Mouse (Mus musculus): ENCODE results near the gene Mybpc3. TPM values are rescaled to one million over a fixed set of nuclear protein-coding genes. Genes with fewer than 3 reads are reported as not detected.

The Mybpc3 gene
- polyA plus RNA-seq, 1 experiment from 2014 or later, result 4.7 TPM

DNA sequence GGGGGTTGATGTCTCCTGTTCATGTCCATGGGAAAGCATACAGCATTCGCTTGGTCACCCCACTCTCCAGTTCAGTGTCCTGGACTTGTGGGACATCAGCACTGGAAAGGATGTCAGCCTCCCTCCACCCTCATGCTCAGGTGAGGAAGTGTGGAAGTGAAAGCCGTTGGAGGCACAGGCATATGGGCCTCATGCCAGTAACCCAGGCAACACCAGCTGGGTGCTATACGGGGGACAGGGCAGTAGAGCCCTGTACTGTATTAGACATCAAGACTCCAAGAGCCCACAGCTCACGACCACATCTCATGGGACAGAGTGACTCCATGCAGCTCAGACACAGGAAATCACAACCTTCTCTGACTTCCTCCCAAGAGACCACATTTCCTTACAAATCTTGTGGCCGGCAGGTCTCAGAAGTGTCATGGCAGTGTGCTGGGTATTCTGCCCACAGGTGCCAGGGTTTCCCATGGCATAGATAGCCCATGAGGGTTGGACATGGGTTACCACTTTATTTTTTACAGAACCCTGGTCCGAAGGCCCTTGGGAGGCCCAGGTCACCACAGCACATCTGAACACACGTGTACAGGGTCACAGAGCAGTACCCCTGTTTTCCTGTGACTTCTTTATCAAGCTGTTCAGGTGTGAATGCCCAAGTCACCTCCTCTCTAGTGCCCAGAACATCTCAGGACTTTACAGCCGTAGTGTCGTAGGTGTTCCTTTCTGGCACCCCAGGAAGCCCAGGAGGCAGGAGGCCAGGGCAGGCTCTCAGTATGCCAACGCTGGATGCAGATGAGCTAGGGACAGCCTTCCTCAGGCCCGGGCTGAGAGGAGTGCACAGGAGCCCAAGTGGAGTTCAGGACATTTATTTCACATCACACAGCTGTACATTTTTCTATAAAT, 18.8 kb downstream of the Mybpc3 start:
- ATAC-seq, result no peak
- 67% methylated on average over 11 of the region's 11 CpGs for WGBS
- H3K4me1 ChIP-seq (ENCODE audit: insufficient read depth, low read depth, low read length), result no peaks in the 10 kb centered on the region

GRCm38 (mm10) chr2:91137481-91137880, 19.5 kb downstream of the Mybpc3 start:
- H3K36me3 ChIP-seq (ENCODE audit: insufficient read depth, low read length), result 0 out of 2 replicates have a peak, but pooled peaks cover 9% of the 10 kb centered on the region
- ATAC-seq (no peak), DNase-seq (ENCODE audit: low spot score) (no peak)
- H3K4me1 ChIP-seq (ENCODE audit: insufficient read depth, low read depth, low read length), result no peaks in the 10 kb centered on the region
- no peaks in the 10 kb centered on the region for H3K9me3 ChIP-seq (ENCODE audit: low read length)
- H3K4me3 ChIP-seq (ENCODE audit: low read depth, low read length), result no peak overlapping the region
- TF ChIP-seq EP300 (IDR thresholded peaks at IDR 0.05) (no peak), CTCF (IDR thresholded peaks at IDR 0.05) (no peak)
- WGBS, result 54% methylated on average over 6 of the region's 6 CpGs
- H3K9ac ChIP-seq (replicated peaks; ENCODE audit: low read depth), result no peak overlapping the region
- no peak overlapping the region for H3K27ac ChIP-seq (ENCODE audit: low read length)
- no peak overlapping the region for H3K4me2 ChIP-seq (replicated peaks; ENCODE audit: low read depth, low read length)
- no peaks in the 10 kb centered on the region for H3K27me3 ChIP-seq (replicated peaks; ENCODE audit: insufficient read depth, low read length)

More for the DNA sequence above, 18.8 kb downstream of the Mybpc3 start:
- H3K4me2 ChIP-seq (replicated peaks; ENCODE audit: low read depth, low read length), result no peak overlapping the region
- H3K27ac ChIP-seq (ENCODE audit: low read length), result no peak overlapping the region
- no peaks in the 10 kb centered on the region for H3K27me3 ChIP-seq (replicated peaks; ENCODE audit: insufficient read depth, low read length)
- 0 out of 2 replicates have a peak, but pooled peaks cover 9% of the 10 kb centered on the region for H3K36me3 ChIP-seq (ENCODE audit: insufficient read depth, low read length)
- H3K9me3 ChIP-seq (ENCODE audit: low read length), result no peaks in the 10 kb centered on the region
- H3K9ac ChIP-seq (replicated peaks; ENCODE audit: low read depth), result no peak overlapping the region
- no peak for TF ChIP-seq CTCF (IDR thresholded peaks at IDR 0.05)
- no peak for TF ChIP-seq EP300 (IDR thresholded peaks at IDR 0.05)
- no peak overlapping the region for H3K4me3 ChIP-seq (ENCODE audit: low read depth, low read length)
- DNase-seq (ENCODE audit: low spot score), result no peak

DNA sequence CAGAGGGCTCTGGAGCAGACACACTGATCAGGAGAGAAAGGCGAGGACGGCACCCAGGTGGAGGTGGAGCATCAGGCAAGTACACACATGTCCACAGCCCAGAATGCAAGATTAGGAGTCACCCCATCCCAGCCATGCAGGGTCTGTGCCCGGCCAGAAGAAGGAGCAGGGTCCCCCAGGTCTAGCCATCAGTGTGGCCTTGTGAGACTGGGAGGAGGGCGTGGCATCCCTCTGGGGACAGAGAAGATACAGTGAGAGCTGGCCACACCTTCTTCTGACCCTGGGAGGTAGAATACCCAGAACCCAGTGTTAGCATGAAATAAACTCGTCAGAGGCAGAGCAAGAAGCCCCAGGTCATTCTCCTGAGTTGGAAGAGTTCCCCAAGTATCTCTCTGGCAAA, 21.4 kb downstream of the Mybpc3 start:
- Histone ChIP-seq H3K27ac (ENCODE audit: low read length) (no peak overlapping the region), H3K4me3 (ENCODE audit: low read depth, low read length) (no peak overlapping the region), H3K4me2 (replicated peaks; ENCODE audit: low read depth, low read length) (no peak overlapping the region), H3K36me3 (ENCODE audit: insufficient read depth, low read length) (peaks cover 13% of the 10 kb centered on the region; the same call in 1 of the 2 replicates), H3K4me1 (ENCODE audit: insufficient read depth, low read depth, low read length) (no peaks in the 10 kb centered on the region), H3K9ac (replicated peaks; ENCODE audit: low read depth) (no peak overlapping the region), H3K27me3 (replicated peaks; ENCODE audit: insufficient read depth, low read length) (no peaks in the 10 kb centered on the region), H3K9me3 (ENCODE audit: low read length) (no peaks in the 10 kb centered on the region)
- TF ChIP-seq EP300 (IDR thresholded peaks at IDR 0.05) (no peak), CTCF (IDR thresholded peaks at IDR 0.05) (no peak)
- 74% methylated on average over 5 of the region's 5 CpGs for WGBS
- ATAC-seq (no peak), DNase-seq (ENCODE audit: low spot score) (no peak)

GRCm38 (mm10) chr2:91139764-91140163, 21.8 kb downstream of the Mybpc3 start:
- TF ChIP-seq CTCF (IDR thresholded peaks at IDR 0.05) (no peak), EP300 (IDR thresholded peaks at IDR 0.05) (no peak)
- Histone ChIP-seq H3K27ac (ENCODE audit: low read length) (no peak overlapping the region), H3K4me3 (ENCODE audit: low read depth, low read length) (no peak overlapping the region), H3K4me2 (replicated peaks; ENCODE audit: low read depth, low read length) (no peak overlapping the region), H3K27me3 (replicated peaks; ENCODE audit: insufficient read depth, low read length) (no peaks in the 10 kb centered on the region), H3K9ac (replicated peaks; ENCODE audit: low read depth) (no peak overlapping the region), H3K4me1 (ENCODE audit: insufficient read depth, low read depth, low read length) (no peaks in the 10 kb centered on the region), H3K36me3 (ENCODE audit: insufficient read depth, low read length) (peaks cover 13% of the 10 kb centered on the region; the same call in 1 of the 2 replicates), H3K9me3 (ENCODE audit: low read length) (no peaks in the 10 kb centered on the region)
- 80% methylated on average over 8 of the region's 8 CpGs for WGBS
- ATAC-seq (no peak), DNase-seq (ENCODE audit: low spot score) (no peak)

GRCm38 (mm10) chr2:91142920-91143319, 25.0 kb downstream of the Mybpc3 start:
- Histone ChIP-seq H3K36me3 (ENCODE audit: insufficient read depth, low read length) (peaks cover 19% of the 10 kb centered on the region; the same call in 1 of the 2 replicates), H3K4me1 (ENCODE audit: insufficient read depth, low read depth, low read length) (no peaks in the 10 kb centered on the region), H3K9me3 (ENCODE audit: low read length) (no peaks in the 10 kb centered on the region), H3K27ac (ENCODE audit: low read length) (no peak overlapping the region), H3K9ac (replicated peaks; ENCODE audit: low read depth) (no peak overlapping the region), H3K4me3 (ENCODE audit: low read depth, low read length) (no peak overlapping the region), H3K4me2 (replicated peaks; ENCODE audit: low read depth, low read length) (no peak overlapping the region), H3K27me3 (replicated peaks; ENCODE audit: insufficient read depth, low read length) (no peaks in the 10 kb centered on the region)
- WGBS, result 80% methylated on average over 6 of the region's 6 CpGs
- TF ChIP-seq EP300 (IDR thresholded peaks at IDR 0.05) (no peak), CTCF (IDR thresholded peaks at IDR 0.05) (no peak)
- ATAC-seq (no peak), DNase-seq (ENCODE audit: low spot score) (peak; percentile 12)

- WGBS, result 98% methylated on average over 11 of the region's 11 CpGs
- H3K4me3 ChIP-seq (ENCODE audit: low read depth, low read length), result no peak overlapping the region
- H3K36me3 ChIP-seq (ENCODE audit: insufficient read depth, low read length), result peaks cover 15% of the 10 kb centered on the region; the same call in 1 of the 2 replicates
- no peaks in the 10 kb centered on the region for H3K4me1 ChIP-seq (ENCODE audit: insufficient read depth, low read depth, low read length)
- no peak for TF ChIP-seq CTCF (IDR thresholded peaks at IDR 0.05)
- no peak for TF ChIP-seq EP300 (IDR thresholded peaks at IDR 0.05)
- DNase-seq (ENCODE audit: low spot score) (no peak), ATAC-seq (no peak)
- H3K27ac ChIP-seq (ENCODE audit: low read length), result no peak overlapping the region
- no peaks in the 10 kb centered on the region for H3K27me3 ChIP-seq (replicated peaks; ENCODE audit: insufficient read depth, low read length)
- H3K9me3 ChIP-seq (ENCODE audit: low read length), result no peaks in the 10 kb centered on the region
- H3K4me2 ChIP-seq (replicated peaks; ENCODE audit: low read depth, low read length), result no peak overlapping the region
- no peak overlapping the region for H3K9ac ChIP-seq (replicated peaks; ENCODE audit: low read depth)
Measured at GRCm38 (mm10) chr2:91143401-91143800, 25.5 kb downstream of the Mybpc3 start.

All from lung, postnatal 0 days (tissue).